Mouse (Mus musculus) erythroblast, embryonic 14.5 days (primary cell): ENCODE data around the gene Ano4.

Experiments used
- GATA1 ChIP-seq: IDR thresholded peaks from 2 replicates; pipeline ENCODE4 v1.6.1; 2012; ENCODE audit warnings: low read length, inconsistent platforms, mixed read lengths
- TAL1 ChIP-seq: IDR thresholded peaks from 3 replicates; pipeline ENCODE4 v1.6.1; 2012; ENCODE audit warnings: low read length, inconsistent platforms, mixed read lengths

GRCm38 (mm10) chr10:89177921-89178320 lies 166.6 kb downstream of the Ano4 start:
- TF ChIP-seq GATA1 (no peak), TAL1 (no peak)
